Mouse (Mus musculus) CH12.LX (cell line): ENCODE results near the gene Anapc16. TPM values are rescaled to one million over a fixed set of nuclear protein-coding genes. Genes with fewer than 3 reads are reported as not detected.

ENCODE experiments used
- DNase-seq: peaks from one replicate; pipeline ENCODE4 v3.0.0-alpha.2; 2013; ENCODE audit errors: extremely low read depth
- H3K27ac ChIP-seq: 2 replicates; pipeline ENCODE4 v1.5.1; 2012; ENCODE audit warnings: low read depth, mild to moderate bottlenecking, control low read depth, moderate library complexity; ENCODE audit not compliant: insufficient read depth
- H3K27me3 ChIP-seq: replicated peaks from 2 replicates; pipeline ENCODE3; 2012; ENCODE audit warnings: inconsistent platforms
- H3K36me3 ChIP-seq, 2 experiments: replicated peaks in 1 of 2; 2 replicates each; pipeline versions ENCODE3 to v1.6.1; 2012; ENCODE audit warnings: inconsistent platforms in 1 of 2, low read length in 1 of 2, mild to moderate bottlenecking in 1 of 2, mixed read lengths in 1 of 2, moderate library complexity in 1 of 2; ENCODE audit not compliant: control insufficient read depth in 1 of 2, insufficient read depth in 1 of 2
- H3K4me1 ChIP-seq, 2 experiments: 2 replicates each; pipeline ENCODE4 v1.6.1; 2012; ENCODE audit warnings: inconsistent platforms in 1 of 2, moderate library complexity in 1 of 2; ENCODE audit not compliant: insufficient read depth in 2 of 2, control insufficient read depth in 1 of 2
- H3K4me2 ChIP-seq: 2 replicates; pipeline ENCODE4 v1.6.1; 2012; ENCODE audit warnings: low read depth, mild to moderate bottlenecking, control low read depth; ENCODE audit not compliant: poor library complexity, insufficient read depth, severe bottlenecking
- H3K4me3 ChIP-seq, 3 experiments: fragments of 150-350 bp in 1 of 3; sonication (generic) in 1 of 3; replicated peaks in 1 of 3; 2 replicates each; pipeline versions ENCODE3 to v1.5.1; 2011 to 2012; ENCODE audit warnings: low read depth in 2 of 3, low read length in 2 of 3, mild to moderate bottlenecking in 2 of 3, moderate library complexity in 2 of 3, control low read depth in 1 of 3, improper control_type of control experiment in 1 of 3, inconsistent platforms in 1 of 3, mixed read lengths in 1 of 3; ENCODE audit not compliant: poor library complexity in 1 of 3
- H3K79me2 ChIP-seq: replicated peaks from 2 replicates; pipeline ENCODE4 v1.6.1; 2012; ENCODE audit warnings: mild to moderate bottlenecking, moderate library complexity; ENCODE audit not compliant: control insufficient read depth, poor library complexity, insufficient read depth, severe bottlenecking; ENCODE audit errors: extremely low read depth
- H3K9ac ChIP-seq: 2 replicates; pipeline ENCODE4 v1.6.1; 2012; ENCODE audit warnings: low read depth, mild to moderate bottlenecking, control low read depth, moderate library complexity; ENCODE audit not compliant: insufficient read depth
- H3K9me3 ChIP-seq: replicated peaks from 2 replicates; pipeline ENCODE3; 2012; ENCODE audit warnings: low read length, inconsistent platforms, mixed read lengths
- BHLHE40 ChIP-seq: IDR thresholded peaks from 2 replicates; pipeline ENCODE4 v1.6.1; 2011; ENCODE audit warnings: mild to moderate bottlenecking, low read depth, low read length, improper control_type of control experiment
- CHD1 ChIP-seq: IDR thresholded peaks from 2 replicates; pipeline ENCODE4 v1.6.1; 2012; ENCODE audit warnings: low read depth, low read length, improper control_type of control experiment, inconsistent platforms
- CTCF ChIP-seq, 2 experiments: IDR thresholded peaks in 1 of 2; conservative IDR thresholded peaks in 1 of 2; 2 replicates each; pipeline ENCODE4 v1.5.1; 2011 to 2012; ENCODE audit warnings: low read depth in 2 of 2, low read length in 2 of 2, improper control_type of control experiment in 1 of 2, inconsistent platforms in 1 of 2, mild to moderate bottlenecking in 1 of 2, moderate library complexity in 1 of 2
- ELF1 ChIP-seq: IDR thresholded peaks from 2 replicates; pipeline ENCODE4 v1.6.1; 2014; ENCODE audit warnings: low read depth, mild to moderate bottlenecking, inconsistent platforms, low read length, improper control_type of control experiment
- EP300 ChIP-seq: IDR thresholded peaks from 2 replicates; pipeline ENCODE4 v1.6.1; 2011; ENCODE audit warnings: low read length, improper control_type of control experiment
- ETS1 ChIP-seq: conservative IDR thresholded peaks from 2 replicates; pipeline ENCODE4 v1.6.1; 2012; ENCODE audit warnings: low read depth, mild to moderate bottlenecking, inconsistent platforms, low read length, improper control_type of control experiment, moderate library complexity
- GABPA ChIP-seq: IDR thresholded peaks from 2 replicates; pipeline ENCODE4 v1.6.1; 2012; ENCODE audit warnings: low read depth, low read length, improper control_type of control experiment, inconsistent platforms; ENCODE audit not compliant: insufficient replicate concordance
- HCFC1 ChIP-seq: IDR thresholded peaks from 2 replicates; pipeline ENCODE4 v1.6.1; 2012; ENCODE audit warnings: low read depth, mild to moderate bottlenecking, inconsistent platforms, low read length, improper control_type of control experiment
- IRF4 ChIP-seq: IDR thresholded peaks from 2 replicates; pipeline ENCODE4 v1.6.1; 2014; ENCODE audit warnings: low read depth, mild to moderate bottlenecking, inconsistent platforms, low read length, improper control_type of control experiment
- JUN ChIP-seq: IDR thresholded peaks from 2 replicates; pipeline ENCODE4 v1.6.1; 2011; ENCODE audit warnings: low read depth, mild to moderate bottlenecking, low read length, improper control_type of control experiment, moderate library complexity; ENCODE audit not compliant: insufficient read depth
- JUND ChIP-seq: conservative IDR thresholded peaks from 2 replicates; pipeline ENCODE4 v1.6.1; 2011; ENCODE audit warnings: low read depth, low read length, improper control_type of control experiment
- KAT2A ChIP-seq: IDR thresholded peaks from 2 replicates; pipeline ENCODE4 v1.6.1; 2012; ENCODE audit warnings: low read length, improper control_type of control experiment, inconsistent platforms; ENCODE audit not compliant: insufficient replicate concordance
- MAFK ChIP-seq: IDR thresholded peaks from 2 replicates; pipeline ENCODE4 v1.6.1; 2011; ENCODE audit warnings: low read length, improper control_type of control experiment; ENCODE audit not compliant: insufficient replicate concordance
- MAX ChIP-seq: IDR thresholded peaks from 2 replicates; pipeline ENCODE4 v1.6.1; 2011; ENCODE audit warnings: low read length, improper control_type of control experiment
- MEF2A ChIP-seq: IDR thresholded peaks from 2 replicates; pipeline ENCODE4 v1.6.1; 2014; ENCODE audit warnings: low read depth, mild to moderate bottlenecking, inconsistent platforms, low read length, improper control_type of control experiment, borderline replicate concordance
- MYC ChIP-seq: IDR thresholded peaks from 2 replicates; pipeline ENCODE4 v1.6.1; 2011; ENCODE audit warnings: low read depth, mild to moderate bottlenecking, improper control_type of control experiment, low read length
- NELFE ChIP-seq: IDR thresholded peaks from 2 replicates; pipeline ENCODE4 v1.6.1; 2011; ENCODE audit warnings: low read depth, low read length, improper control_type of control experiment
- PAX5 ChIP-seq: IDR thresholded peaks from 2 replicates; pipeline ENCODE4 v1.6.1; 2012; ENCODE audit warnings: low read length, inconsistent platforms, mixed read lengths
- POLR2A ChIP-seq: IDR thresholded peaks from 2 replicates; pipeline ENCODE4 v1.6.1; 2011; ENCODE audit warnings: low read depth, mild to moderate bottlenecking, improper control_type of control experiment, low read length
- POLR2AphosphoS2 ChIP-seq: IDR thresholded peaks from 2 replicates; pipeline ENCODE4 v1.6.1; 2011; ENCODE audit warnings: low read depth, low read length, improper control_type of control experiment
- RAD21 ChIP-seq: IDR thresholded peaks from 2 replicates; pipeline ENCODE4 v1.6.1; 2011; ENCODE audit warnings: low read depth, mild to moderate bottlenecking, low read length, improper control_type of control experiment, moderate library complexity
- SIN3A ChIP-seq: IDR thresholded peaks from 2 replicates; pipeline ENCODE4 v1.6.1; 2012; ENCODE audit warnings: low read length, improper control_type of control experiment, inconsistent platforms
- SMC3 ChIP-seq: IDR thresholded peaks from 2 replicates; pipeline ENCODE4 v1.6.1; 2011; ENCODE audit warnings: low read depth, low read length, improper control_type of control experiment
- TCF12 ChIP-seq: IDR thresholded peaks from 2 replicates; pipeline ENCODE4 v1.6.1; 2014; ENCODE audit warnings: low read depth, mild to moderate bottlenecking, inconsistent platforms, low read length, improper control_type of control experiment
- UBTF ChIP-seq: IDR thresholded peaks from 2 replicates; pipeline ENCODE4 v1.6.1; 2012; ENCODE audit warnings: low read depth, mild to moderate bottlenecking, inconsistent platforms, low read length, improper control_type of control experiment, moderate library complexity
- USF1 ChIP-seq: IDR thresholded peaks from 2 replicates; pipeline ENCODE4 v1.6.1; 2014; ENCODE audit warnings: low read depth, mild to moderate bottlenecking, inconsistent platforms, low read length, improper control_type of control experiment
- USF2 ChIP-seq: conservative IDR thresholded peaks from 2 replicates; pipeline ENCODE4 v1.6.1; 2011; ENCODE audit warnings: low read depth, low read length, improper control_type of control experiment
- ZKSCAN1 ChIP-seq: IDR thresholded peaks from 2 replicates; pipeline ENCODE4 v1.6.1; 2012; ENCODE audit warnings: low read depth, inconsistent platforms, low read length, improper control_type of control experiment, borderline replicate concordance
- ZMIZ1 ChIP-seq: IDR thresholded peaks from 2 replicates; pipeline ENCODE4 v1.6.1; 2012; ENCODE audit warnings: low read depth, mild to moderate bottlenecking, inconsistent platforms, low read length, improper control_type of control experiment
- ZNF384 ChIP-seq: IDR thresholded peaks from 2 replicates; pipeline ENCODE4 v1.6.1; 2012; ENCODE audit warnings: low read depth, low read length, improper control_type of control experiment, inconsistent platforms
- dilution Hi-C: fragments of 300-500 bp; cut with MboI; formaldehyde crosslinking; loops from 2 replicates; pipeline ENCODE4 v1.14.3; 2020; ENCODE audit warnings: low sequenced_read_pairs; ENCODE audit not compliant: extremely low pct_unique_long_range_greater_than_20kb, extremely low pct_ligation_motif_present
- in situ Hi-C: fragments of 300-500 bp; cut with MboI; formaldehyde crosslinking; loops from 3 replicates; pipeline ENCODE4 v1.14.3; 2019; ENCODE audit warnings: low sequenced_read_pairs, low pct_ligation_motif_present, low pct_unique_long_range_greater_than_20kb, mixed read lengths
- polyA plus RNA-seq: library from polyadenylated mRNA; unstranded; fragments of >175 nt; gene quantifications from 2 replicates; pipeline ENCODE4 v1.2.1, GENCODE M21; 2012; ENCODE audit warnings: low read depth; ENCODE audit not compliant: insufficient read length
- total RNA-seq, 2 experiments: library from RNA; depleted of rRNA; stranded (reverse); fragments of 300-350 nt in 1 of 2; fragments of >200 nt in 1 of 2; gene quantifications; 2 replicates each; pipeline ENCODE4 v1.2.3; 2012 to 2014

The Anapc16 gene
- total and polyA plus RNA-seq, 3 experiments = 43.9 to 67.6 (median 64.9) TPM

DNA sequence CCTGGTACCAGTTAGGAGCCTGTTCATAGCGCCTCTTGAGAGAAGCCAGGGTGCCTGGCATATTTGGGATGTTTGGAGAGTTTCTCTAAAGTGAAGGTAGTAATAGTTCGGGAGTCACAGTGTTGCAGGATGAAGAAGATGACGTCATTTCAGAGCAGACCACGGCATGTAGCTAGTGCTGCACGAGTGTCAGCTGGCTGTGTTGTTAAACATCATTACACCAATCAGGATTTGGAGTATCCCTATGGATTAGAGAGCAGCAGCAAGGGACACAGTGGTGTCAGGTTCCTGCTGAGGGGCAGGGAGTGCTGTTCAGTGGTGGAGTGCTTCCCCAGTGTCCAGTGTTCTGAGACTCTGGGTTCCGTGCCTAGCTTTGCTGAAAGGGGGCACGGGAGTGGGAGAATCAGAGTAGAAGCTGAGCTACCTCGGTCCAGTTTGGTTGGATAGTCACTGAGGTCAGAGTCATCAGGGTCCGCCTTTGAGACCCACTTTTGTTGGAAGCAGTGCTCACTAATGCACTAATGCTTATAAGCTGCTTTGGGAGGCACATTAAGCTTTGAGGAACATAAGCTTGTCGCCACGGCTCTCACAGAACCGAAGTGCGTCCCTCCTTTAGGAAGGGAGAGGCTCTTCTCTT, 23.9 kb upstream of the Anapc16 start:
- H3K79me2 ChIP-seq = no peaks in the 10 kb centered on the region
- no peak overlapping the region for H3K4me3 ChIP-seq
- dilution Hi-C loops = no loop called here
- H3K27me3 ChIP-seq = no peaks in the 10 kb centered on the region
- no peak for TF ChIP-seq HCFC1
- TF ChIP-seq TCF12 = no peak
- TF ChIP-seq ZMIZ1 = no peak
- TF ChIP-seq ETS1 = no peak
- no peak for TF ChIP-seq ZKSCAN1
- TF ChIP-seq CTCF (conservative IDR thresholded peaks at IDR 0.05 in 1 of 2, IDR thresholded peaks at IDR 0.05 in 1 of 2; ENCODE audit: low read depth in 2 of 2, low read length in 2 of 2) = no peak
- no peak for TF ChIP-seq NELFE
- TF ChIP-seq GABPA = no peak
- TF ChIP-seq IRF4 = no peak
- no peak for TF ChIP-seq RAD21
- no peak for TF ChIP-seq JUN
- TF ChIP-seq MAX = no peak
- TF ChIP-seq MEF2A = no peak
- TF ChIP-seq ELF1 = no peak
- TF ChIP-seq BHLHE40 = no peak
- TF ChIP-seq EP300 = no peak
- no peak for TF ChIP-seq ZNF384
- TF ChIP-seq JUND = no peak
- TF ChIP-seq, all 38 proteins: peak for 0
- H3K9ac ChIP-seq = no peak overlapping the region
- peaks cover 3 to 28% of the 10 kb centered on the region in 2 experiments; a peak in 3 of 4 replicates for H3K4me1 ChIP-seq
- no peak overlapping the region for H3K27ac ChIP-seq
- no peaks in the 10 kb centered on the region for H3K9me3 ChIP-seq
- no peak for DNase-seq
- H3K4me2 ChIP-seq = no peak overlapping the region
- peaks cover 8 to 55% of the 10 kb centered on the region in 2 experiments for H3K36me3 ChIP-seq
- in situ Hi-C loops = no loop called here

DNA sequence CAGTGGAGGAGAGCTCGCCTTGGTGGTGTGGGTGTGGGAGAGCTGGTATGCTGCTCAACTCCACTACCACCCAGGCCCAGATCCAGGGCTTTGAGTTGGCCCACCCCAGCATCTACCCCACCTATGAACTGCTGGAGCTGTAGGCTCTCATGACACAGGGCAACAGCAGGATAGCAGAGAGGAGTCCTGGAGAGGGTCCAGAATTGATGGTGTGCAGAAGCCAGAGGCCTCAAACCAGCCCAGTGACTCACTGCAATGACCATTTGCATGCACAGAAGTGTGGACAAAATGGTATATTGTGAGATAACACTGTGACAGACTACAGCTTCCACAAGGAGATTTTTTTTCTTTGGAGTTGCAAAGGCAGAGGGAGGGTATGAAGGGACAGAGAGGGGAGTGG, 20.8 kb upstream of the Anapc16 start:
- no peak overlapping the region for H3K9ac ChIP-seq
- TF ChIP-seq PAX5 (no peak), POLR2AphosphoS2 (no peak), MAFK (no peak), JUN (no peak), CHD1 (no peak), SIN3A (no peak), USF2 (no peak), ZNF384 (no peak), USF1 (no peak), MEF2A (no peak), IRF4 (no peak), MYC (no peak), UBTF (no peak), JUND (no peak), POLR2A (no peak), SMC3 (no peak), ETS1 (no peak), KAT2A (no peak)
- TF ChIP-seq, all 38 proteins: peak for 0
- Histone ChIP-seq H3K4me3 (no peak overlapping the region), H3K36me3 (peaks cover 12 to 63% of the 10 kb centered on the region in 2 experiments), H3K27me3 (no peaks in the 10 kb centered on the region), H3K9me3 (no peaks in the 10 kb centered on the region), H3K27ac (no peak overlapping the region), H3K4me2 (no peak overlapping the region), H3K79me2 (no peaks in the 10 kb centered on the region), H3K4me1 (peaks cover 0 to 20% of the 10 kb centered on the region in 2 experiments; a peak in 2 of 4 replicates)
- dilution Hi-C loops (no loop called here), in situ Hi-C loops (no loop called here)
- no peak for DNase-seq
